Mouse (Mus musculus) embryonic facial prominence, embryonic 13.5 days (tissue): ENCODE measurements around the gene Plxna4. TPM values are rescaled to one million over a fixed set of nuclear protein-coding genes. Genes with fewer than 3 reads are reported as not detected.
A peak's percentile ranks its signal among the peaks of the same experiment; 100 is the strongest.

Experiments
- ATAC-seq: fragments of 200-750 bp; cut with Nextera tagmentation; 2 replicates; pipeline ENCODE4 v1.8.0; 2017; ENCODE audit warnings: low read depth; ENCODE audit not compliant: insufficient number of reproducible peaks, insufficient read depth, low FRiP score, low TSS enrichment
- H3K27ac ChIP-seq: fragments of 300-500 bp; sonication (generic); 2 replicates; pipeline ENCODE4 v1.5.1; 2015; ENCODE audit warnings: moderate library complexity, mild to moderate bottlenecking, inconsistent platforms
- H3K27me3 ChIP-seq: fragments of 300-500 bp; sonication (generic); 2 replicates; pipeline ENCODE4 v1.6.1; 2015; ENCODE audit warnings: mild to moderate bottlenecking, inconsistent platforms
- H3K36me3 ChIP-seq: fragments of 300-500 bp; sonication (generic); 2 replicates; pipeline ENCODE4 v1.6.1; 2015; ENCODE audit warnings: mild to moderate bottlenecking, inconsistent platforms
- H3K4me1 ChIP-seq: fragments of 300-500 bp; sonication (generic); 2 replicates; pipeline ENCODE4 v1.6.1; 2015; ENCODE audit warnings: inconsistent platforms
- H3K4me2 ChIP-seq: fragments of 300-500 bp; sonication (generic); 2 replicates; pipeline ENCODE4 v1.6.1; 2015; ENCODE audit warnings: moderate library complexity, mild to moderate bottlenecking, inconsistent platforms
- H3K4me3 ChIP-seq: fragments of 300-500 bp; sonication (generic); 2 replicates; pipeline ENCODE4 v1.5.1; 2015; ENCODE audit warnings: mild to moderate bottlenecking, inconsistent platforms
- H3K9ac ChIP-seq: fragments of 300-500 bp; sonication (generic); 2 replicates; pipeline ENCODE4 v1.6.1; 2015; ENCODE audit warnings: mild to moderate bottlenecking, inconsistent platforms
- H3K9me3 ChIP-seq: fragments of 300-500 bp; sonication (generic); 2 replicates; pipeline ENCODE4 v1.6.1; 2016; ENCODE audit warnings: inconsistent platforms
- WGBS: fragments of 180-500 bp; shearing (Covaris S2); methylation state at CpG from one replicate; pipeline ENCODE4 v1.1.7; 2015; ENCODE audit warnings: mixed read lengths; 5-methylcytosine and 5-hydroxymethylcytosine counted together
- polyA plus RNA-seq: library from polyadenylated mRNA; unstranded; fragments of >200 nt; fragmentation: Nextera tagmentation; extraction: Ambion mirVana; gene quantifications from 2 replicates; pipeline ENCODE4 v1.2.1, GENCODE M21; 2015

The Plxna4 gene
- 4.0 TPM in 2 replicates for polyA plus RNA-seq

DNA sequence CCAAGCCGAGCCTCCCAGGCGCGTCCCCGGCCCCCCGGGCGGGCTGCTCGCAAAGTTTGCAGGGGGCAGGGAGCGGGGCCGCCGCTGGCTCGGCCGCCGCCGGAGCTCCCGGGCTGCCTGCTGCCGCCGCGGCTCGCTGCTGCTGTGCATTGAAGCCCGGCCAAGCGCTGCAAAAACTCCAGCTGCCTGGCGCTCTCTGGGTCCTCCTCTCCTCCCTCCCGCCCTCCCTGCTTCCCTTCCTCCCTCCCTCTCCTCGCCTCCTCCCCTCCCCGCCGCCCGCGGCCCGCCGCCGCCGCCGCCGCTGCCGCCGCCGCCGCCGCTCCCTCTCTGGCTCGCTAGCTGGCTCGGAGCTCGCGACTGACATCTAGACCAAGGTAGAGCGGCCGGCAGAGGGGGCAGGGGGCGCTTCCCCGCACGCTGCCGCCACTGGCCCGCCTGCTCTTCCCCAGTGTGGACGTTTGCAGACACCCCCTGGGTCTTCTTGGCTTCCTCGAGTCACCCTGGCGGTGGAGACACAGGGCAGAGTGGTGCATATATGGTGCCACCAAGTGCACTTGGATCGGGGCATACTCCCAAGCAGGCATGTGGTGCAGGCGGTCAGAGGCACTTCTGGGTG lies at the start of gene Plxna4:
Gene Plxna4 (minus strand): TSS at position 137 of the 616 bp plus-strand sequence.
- peaks cover 36% of the 10 kb centered on the region for H3K4me1 ChIP-seq
- H3K4me2 ChIP-seq, result peak within 1 kb of the TSS; percentile 99
- H3K9me3 ChIP-seq, result no peaks in the 10 kb centered on the region
- H3K9ac ChIP-seq, result peak within 1 kb of the TSS; percentile 79
- no peaks in the 10 kb centered on the region for H3K36me3 ChIP-seq
- H3K27me3 ChIP-seq, result peaks cover 93% of the 10 kb centered on the region
- peak within 1 kb of the TSS; percentile 77 for H3K4me3 ChIP-seq
- WGBS, result under 1% methylated on average over 48 of the region's 55 CpGs
- peak; percentile 49; the same call in 1 of the 2 replicates for ATAC-seq
- 0 out of 2 replicates have a peak within 1 kb of the TSS, but pooled peaks have one; percentile 28 for H3K27ac ChIP-seq

DNA sequence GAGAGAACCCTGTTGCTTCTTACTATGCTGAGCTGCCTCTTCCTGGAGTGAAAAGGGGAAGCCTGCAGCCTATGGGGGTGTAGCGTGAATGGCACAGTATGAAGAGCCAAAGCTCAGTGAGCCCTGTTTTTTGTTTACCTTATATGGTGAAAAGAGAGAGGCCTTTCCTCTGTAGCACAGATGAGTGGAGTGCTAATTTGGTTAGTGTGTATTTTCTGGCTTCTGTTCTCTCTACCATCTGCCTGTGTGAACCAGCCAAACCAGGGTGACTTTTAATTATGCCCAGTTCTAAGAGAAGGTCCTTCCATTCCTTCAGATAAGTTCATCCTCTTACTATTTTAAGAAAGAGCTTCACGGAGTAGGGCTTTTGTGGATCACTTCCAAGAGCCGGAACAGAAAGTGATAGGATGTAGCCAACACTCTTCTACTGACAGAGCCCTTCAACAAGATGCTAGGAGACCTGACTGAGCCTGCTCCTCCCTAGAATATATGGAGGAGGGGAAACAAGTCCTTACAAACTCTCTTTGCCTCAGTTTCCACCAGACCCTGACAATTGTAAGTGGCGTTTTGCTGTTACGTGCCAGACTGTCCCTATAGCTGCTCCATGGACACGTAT lies 49.7 kb upstream of the Plxna4 start:
- H3K4me3 ChIP-seq, result no peak overlapping the region
- H3K27me3 ChIP-seq, result no peaks in the 10 kb centered on the region
- no peak overlapping the region for H3K4me2 ChIP-seq
- H3K36me3 ChIP-seq, result no peaks in the 10 kb centered on the region
- no peaks in the 10 kb centered on the region for H3K4me1 ChIP-seq
- WGBS, result 84% methylated on average over 6 of the region's 6 CpGs
- ATAC-seq, result no peak
- H3K9ac ChIP-seq, result no peak overlapping the region
- no peak overlapping the region for H3K27ac ChIP-seq
- no peaks in the 10 kb centered on the region for H3K9me3 ChIP-seq

DNA sequence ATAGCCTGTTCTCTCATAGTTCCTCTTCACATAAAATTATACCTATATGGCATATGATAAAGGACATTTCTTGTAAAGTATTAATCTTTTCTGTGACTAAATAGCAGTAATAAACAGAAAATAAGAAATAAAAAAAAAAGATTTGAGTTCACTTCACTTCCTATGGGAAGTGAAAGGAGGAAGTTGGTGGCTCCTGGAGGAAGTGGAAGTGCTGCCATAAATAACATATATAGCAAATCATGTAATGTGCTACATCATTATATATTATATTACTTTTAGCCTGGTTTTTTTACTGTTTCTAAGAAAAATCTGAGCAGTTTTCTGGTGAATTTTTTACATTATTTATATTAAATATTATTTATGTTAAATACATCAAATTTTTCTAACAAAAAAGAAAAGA lies 22.7 kb upstream of the Plxna4 start:
- no peak overlapping the region for H3K27ac ChIP-seq
- H3K9me3 ChIP-seq, result no peaks in the 10 kb centered on the region
- H3K27me3 ChIP-seq, result no peaks in the 10 kb centered on the region
- no peak for ATAC-seq
- H3K4me3 ChIP-seq, result no peak overlapping the region
- no peak overlapping the region for H3K9ac ChIP-seq
- H3K4me2 ChIP-seq, result no peak overlapping the region
- no peaks in the 10 kb centered on the region for H3K36me3 ChIP-seq
- H3K4me1 ChIP-seq, result no peaks in the 10 kb centered on the region

DNA sequence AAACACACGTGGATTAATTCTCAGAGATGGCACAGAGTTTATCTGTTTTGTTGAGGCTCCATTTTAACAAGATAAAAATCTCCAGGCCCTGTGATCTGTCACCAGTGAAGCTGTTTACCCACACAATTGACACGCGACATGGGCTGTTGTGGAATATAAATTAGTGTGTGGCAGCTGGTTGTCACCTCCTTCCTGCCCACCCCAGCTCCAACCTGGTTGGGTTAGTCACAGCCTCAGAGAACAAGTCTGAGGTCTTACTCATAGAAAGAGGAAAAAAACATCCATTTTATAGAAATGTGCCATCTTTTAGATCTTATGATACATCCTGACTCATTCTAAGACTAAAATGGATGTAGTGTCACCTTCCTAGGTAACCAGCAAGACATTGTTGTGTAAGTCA lies 18.8 kb upstream of the Plxna4 start:
- Histone ChIP-seq H3K36me3 (no peaks in the 10 kb centered on the region), H3K9ac (no peak overlapping the region), H3K27ac (no peak overlapping the region), H3K9me3 (no peaks in the 10 kb centered on the region), H3K4me1 (no peaks in the 10 kb centered on the region), H3K27me3 (no peaks in the 10 kb centered on the region), H3K4me3 (no peak overlapping the region), H3K4me2 (no peak overlapping the region)
- no peak for ATAC-seq
- 82% methylated on average over 3 of the region's 3 CpGs for WGBS

DNA sequence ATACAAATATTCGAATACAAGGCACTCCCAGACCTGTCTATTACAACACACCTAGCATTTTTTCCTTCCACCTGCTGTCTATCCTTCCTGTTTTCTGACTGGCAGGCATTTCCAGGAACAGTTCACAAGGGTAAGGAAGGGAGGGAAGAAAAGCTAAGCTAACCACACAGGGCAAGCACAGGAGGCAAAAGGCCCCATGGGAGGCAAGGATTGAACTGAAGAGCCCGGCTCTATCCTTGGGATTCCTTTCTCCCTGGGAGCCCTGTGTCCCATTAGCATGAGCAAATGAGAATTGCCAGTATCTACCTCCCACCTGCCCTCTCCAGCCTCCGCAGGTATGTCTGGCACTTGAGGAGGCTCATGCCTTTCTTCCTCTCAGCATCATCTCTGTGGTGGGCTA lies 17.6 kb upstream of the Plxna4 start:
- Histone ChIP-seq H3K9me3 (no peaks in the 10 kb centered on the region), H3K27ac (no peak overlapping the region), H3K27me3 (no peaks in the 10 kb centered on the region), H3K4me2 (no peak overlapping the region), H3K4me3 (no peak overlapping the region), H3K4me1 (no peaks in the 10 kb centered on the region), H3K9ac (no peak overlapping the region), H3K36me3 (no peaks in the 10 kb centered on the region)
- ATAC-seq, result no peak
- WGBS, result 23% methylated on average over 3 of the region's 3 CpGs

DNA sequence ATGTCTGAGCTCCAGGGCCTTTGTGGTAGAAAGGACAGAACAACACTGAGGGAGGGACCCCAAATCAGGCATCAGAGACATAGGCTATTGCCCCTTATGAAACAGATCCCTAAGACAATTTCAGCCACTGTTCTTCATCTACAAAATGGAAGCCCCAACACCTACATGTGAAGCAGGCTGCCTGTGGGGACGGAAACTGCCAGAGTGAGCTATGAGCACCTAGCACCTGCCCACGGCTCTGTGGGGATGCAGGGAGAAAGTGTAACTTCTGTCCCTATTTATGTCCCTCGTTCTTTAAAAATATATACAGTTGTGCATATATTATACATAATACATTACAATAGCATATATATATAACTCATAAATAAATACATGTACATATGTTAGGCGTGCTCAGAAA lies 16.9 kb upstream of the Plxna4 start:
- no peak overlapping the region for H3K4me3 ChIP-seq
- no peaks in the 10 kb centered on the region for H3K27me3 ChIP-seq
- H3K9me3 ChIP-seq, result no peaks in the 10 kb centered on the region
- H3K9ac ChIP-seq, result no peak overlapping the region
- ATAC-seq, result no peak
- no peaks in the 10 kb centered on the region for H3K4me1 ChIP-seq
- H3K36me3 ChIP-seq, result no peaks in the 10 kb centered on the region
- whole genome bisulfite sequencing, result 89% methylated on average over 4 of the region's 4 CpGs
- no peak overlapping the region for H3K27ac ChIP-seq
- no peak overlapping the region for H3K4me2 ChIP-seq

DNA sequence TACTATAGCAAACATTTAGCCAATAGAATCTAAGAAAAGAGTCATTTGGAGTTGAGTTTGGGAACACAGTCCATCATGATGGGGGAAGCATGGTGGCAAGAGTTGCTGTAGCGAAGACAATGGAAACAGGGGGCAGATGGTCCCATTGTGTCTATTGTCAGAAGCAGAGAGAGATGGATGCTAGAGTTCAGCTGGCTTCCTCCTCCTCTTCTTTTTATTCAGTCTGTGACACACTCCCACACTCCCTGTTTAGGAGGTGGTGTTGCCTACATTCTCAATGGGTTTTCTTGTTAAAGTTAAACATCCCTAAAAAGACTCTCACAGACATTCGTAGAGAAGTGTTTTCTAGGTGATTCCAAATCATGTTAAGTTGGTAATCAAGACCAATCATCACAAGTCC lies 14.1 kb upstream of the Plxna4 start:
- H3K4me1 ChIP-seq, result no peaks in the 10 kb centered on the region
- no peak overlapping the region for H3K9ac ChIP-seq
- no peak overlapping the region for H3K27ac ChIP-seq
- ATAC-seq, result no peak
- WGBS, result 85% methylated on average over 2 of the region's 2 CpGs
- no peaks in the 10 kb centered on the region for H3K27me3 ChIP-seq
- no peaks in the 10 kb centered on the region for H3K9me3 ChIP-seq
- no peak overlapping the region for H3K4me2 ChIP-seq
- H3K4me3 ChIP-seq, result no peak overlapping the region
- H3K36me3 ChIP-seq, result no peaks in the 10 kb centered on the region

DNA sequence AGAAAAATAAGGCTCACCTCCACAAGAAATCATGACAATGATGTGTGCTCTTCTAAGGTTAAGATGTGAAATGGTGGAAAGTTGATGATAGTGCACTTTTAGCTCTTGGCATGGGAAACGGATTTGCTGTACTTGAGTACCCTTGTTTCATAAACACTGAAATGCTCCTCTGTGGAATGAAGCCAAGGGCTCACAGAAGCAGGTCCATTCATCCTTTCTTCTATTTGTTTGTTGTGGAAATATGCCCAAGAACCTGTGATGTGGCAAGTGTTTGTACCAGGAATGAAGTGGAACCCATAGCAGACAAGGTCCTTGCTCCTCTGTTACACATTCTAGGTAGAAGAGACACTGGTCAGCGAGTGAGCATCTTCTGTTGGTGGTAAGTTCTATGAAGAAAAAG lies 13.3 kb upstream of the Plxna4 start:
- Histone ChIP-seq H3K4me1 (no peaks in the 10 kb centered on the region), H3K9me3 (no peaks in the 10 kb centered on the region), H3K4me2 (no peak overlapping the region), H3K9ac (no peak overlapping the region), H3K4me3 (no peak overlapping the region), H3K27ac (no peak overlapping the region), H3K36me3 (no peaks in the 10 kb centered on the region), H3K27me3 (no peaks in the 10 kb centered on the region)
- 75% methylated on average over 2 of the region's 2 CpGs for WGBS
- ATAC-seq, result no peak

DNA sequence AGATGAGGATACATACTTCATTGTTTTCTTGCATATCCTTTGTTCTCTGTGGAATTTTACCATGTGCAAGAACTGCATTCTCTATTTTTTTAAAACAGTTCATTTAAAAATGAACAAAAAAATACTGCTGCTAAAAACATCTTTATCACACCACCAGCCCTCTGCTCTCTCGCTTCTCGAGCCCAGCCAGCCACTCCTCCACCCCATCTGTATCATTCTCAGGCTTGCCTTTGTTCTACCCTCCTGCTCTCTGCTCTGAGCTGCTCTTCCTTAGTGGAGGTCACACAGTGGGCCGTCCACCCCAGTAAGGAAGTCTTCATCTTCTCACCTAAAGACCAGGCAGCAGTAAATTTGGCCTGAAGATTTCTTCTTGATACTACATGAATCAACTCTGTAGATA lies 7.6 kb upstream of the Plxna4 start:
- Histone ChIP-seq H3K9me3 (no peaks in the 10 kb centered on the region), H3K4me2 (no peak overlapping the region), H3K27me3 (peaks cover 25% of the 10 kb centered on the region), H3K9ac (no peak overlapping the region), H3K4me3 (no peak overlapping the region), H3K36me3 (no peaks in the 10 kb centered on the region), H3K27ac (no peak overlapping the region), H3K4me1 (no peaks in the 10 kb centered on the region)
- no peak for ATAC-seq
- 57% methylated on average over 3 of the region's 3 CpGs for WGBS

DNA sequence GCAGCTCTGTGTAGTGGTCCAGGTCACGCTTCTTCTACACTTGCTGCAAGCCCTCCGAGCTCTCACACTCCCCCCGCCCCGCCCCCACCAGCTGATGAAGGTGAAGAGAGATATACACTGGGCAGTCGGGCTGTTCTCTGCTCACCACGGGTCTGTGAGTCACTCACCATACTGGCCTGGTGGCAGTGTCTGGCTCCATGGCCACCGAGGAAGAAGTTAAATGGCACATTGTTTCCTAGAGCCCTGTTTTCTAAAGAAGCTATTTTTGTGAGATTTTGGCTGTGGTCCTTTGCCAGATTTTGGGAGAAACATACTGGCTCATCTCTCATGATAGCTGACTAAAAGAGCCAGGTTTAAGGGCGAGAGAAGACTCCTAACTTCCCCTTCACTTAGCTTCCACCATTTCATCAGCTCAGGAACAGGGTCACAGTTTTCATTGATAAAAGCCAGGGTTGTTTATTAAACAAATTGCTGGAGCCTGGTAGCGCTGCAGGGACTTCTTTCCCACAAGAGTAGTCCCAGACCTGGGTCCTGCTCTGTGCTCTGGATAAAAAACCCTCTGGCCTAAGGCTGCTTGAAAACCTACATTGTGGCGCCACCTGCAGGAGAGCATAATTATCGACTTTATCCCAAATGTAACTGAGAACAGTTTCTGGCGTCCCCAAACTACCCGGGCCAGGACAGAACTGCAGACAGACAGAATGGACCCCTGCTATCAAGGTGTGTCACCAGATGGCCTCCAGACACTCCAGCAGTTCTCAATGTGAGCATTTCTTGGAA lies 3.2 kb upstream of the Plxna4 start:
- H3K27me3 ChIP-seq, result peaks cover 64% of the 10 kb centered on the region
- no peak overlapping the region for H3K9ac ChIP-seq
- no peak overlapping the region for H3K4me2 ChIP-seq
- H3K4me1 ChIP-seq, result peaks cover 11% of the 10 kb centered on the region
- no peak overlapping the region for H3K27ac ChIP-seq
- H3K9me3 ChIP-seq, result no peaks in the 10 kb centered on the region
- no peak overlapping the region for H3K4me3 ChIP-seq
- no peaks in the 10 kb centered on the region for H3K36me3 ChIP-seq
- no peak for ATAC-seq
- 36% methylated on average over 13 of the region's 13 CpGs for WGBS

DNA sequence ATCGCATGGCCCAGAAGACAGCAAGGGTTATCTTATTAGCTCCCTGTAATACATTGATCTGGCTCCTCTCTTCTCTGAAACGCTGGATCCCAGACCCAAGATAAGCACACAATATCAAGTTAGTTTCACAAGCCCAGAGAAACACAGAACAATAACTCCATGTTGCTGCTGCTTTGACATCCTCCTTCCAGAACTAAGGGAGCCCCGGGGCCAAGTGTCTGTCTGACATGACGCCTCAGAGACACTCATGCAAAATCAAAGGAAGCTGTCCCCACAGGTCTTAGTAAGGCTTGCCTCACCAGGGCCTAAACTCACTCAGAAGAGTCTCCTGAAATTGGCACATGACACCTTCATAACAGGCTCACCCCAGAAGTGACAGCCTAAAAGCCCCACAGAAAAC lies 1.6 kb upstream of the Plxna4 start:
- no peak for ATAC-seq
- Histone ChIP-seq H3K4me1 (peaks cover 21% of the 10 kb centered on the region), H3K9ac (no peak overlapping the region), H3K27ac (no peak overlapping the region), H3K27me3 (peaks cover 80% of the 10 kb centered on the region), H3K9me3 (no peaks in the 10 kb centered on the region), H3K4me2 (no peak overlapping the region), H3K36me3 (no peaks in the 10 kb centered on the region), H3K4me3 (no peak overlapping the region)
- WGBS, result 49% methylated on average over 4 of the region's 4 CpGs
